Mouse (Mus musculus) limb, embryonic 12.5 days (tissue): ENCODE data around the gene Bahcc1. TPM values are rescaled to one million over a fixed set of nuclear protein-coding genes. Genes with fewer than 3 reads are reported as not detected.

Experiments
- ATAC-seq: fragments of 200-750 bp; cut with Nextera tagmentation; 2 replicates; pipeline ENCODE4 v1.8.0; 2017; ENCODE audit warnings: low read depth, moderate TSS enrichment; ENCODE audit not compliant: insufficient number of reproducible peaks, insufficient read depth, low FRiP score, low TSS enrichment
- H3K27ac ChIP-seq: fragments of 300-500 bp; sonication (generic); 2 replicates; pipeline ENCODE4 v1.5.1; 2016; ENCODE audit warnings: mild to moderate bottlenecking, moderate library complexity
- H3K27me3 ChIP-seq: fragments of 300-500 bp; sonication (generic); 2 replicates; pipeline ENCODE4 v1.6.1; 2016; ENCODE audit warnings: mild to moderate bottlenecking, moderate library complexity
- H3K36me3 ChIP-seq: fragments of 300-500 bp; sonication (generic); 2 replicates; pipeline ENCODE4 v1.6.1; 2016; ENCODE audit warnings: mild to moderate bottlenecking, moderate library complexity
- H3K4me1 ChIP-seq: fragments of 300-500 bp; sonication (generic); replicated peaks from 2 replicates; pipeline ENCODE4 v1.6.1; 2016
- H3K4me2 ChIP-seq: fragments of 300-500 bp; sonication (generic); 2 replicates; pipeline ENCODE4 v1.6.1; 2016; ENCODE audit warnings: mild to moderate bottlenecking, moderate library complexity
- H3K4me3 ChIP-seq: fragments of 300-500 bp; sonication (generic); replicated peaks from 2 replicates; pipeline ENCODE4 v1.5.1; 2016; ENCODE audit warnings: mild to moderate bottlenecking
- H3K9ac ChIP-seq: fragments of 300-500 bp; sonication (generic); replicated peaks from 2 replicates; pipeline ENCODE4 v1.6.1; 2016; ENCODE audit warnings: mild to moderate bottlenecking, moderate library complexity
- H3K9me3 ChIP-seq: fragments of 300-500 bp; sonication (generic); 2 replicates; pipeline ENCODE4 v1.6.1; 2016; ENCODE audit warnings: mild to moderate bottlenecking, moderate library complexity
- WGBS: fragments of 180-500 bp; shearing (Covaris S2); methylation state at CpG from one replicate; pipeline ENCODE4 v1.1.7; 2016; 5-methylcytosine and 5-hydroxymethylcytosine counted together
- polyA plus RNA-seq: library from polyadenylated mRNA; unstranded; fragments of >200 nt; fragmentation: Nextera tagmentation; extraction: Ambion mirVana; gene quantifications from 2 replicates; pipeline ENCODE4 v1.2.1, GENCODE M21; 2016

Gene Bahcc1
- 18.3 and 18.5 TPM in 2 replicates for polyA plus RNA-seq

DNA sequence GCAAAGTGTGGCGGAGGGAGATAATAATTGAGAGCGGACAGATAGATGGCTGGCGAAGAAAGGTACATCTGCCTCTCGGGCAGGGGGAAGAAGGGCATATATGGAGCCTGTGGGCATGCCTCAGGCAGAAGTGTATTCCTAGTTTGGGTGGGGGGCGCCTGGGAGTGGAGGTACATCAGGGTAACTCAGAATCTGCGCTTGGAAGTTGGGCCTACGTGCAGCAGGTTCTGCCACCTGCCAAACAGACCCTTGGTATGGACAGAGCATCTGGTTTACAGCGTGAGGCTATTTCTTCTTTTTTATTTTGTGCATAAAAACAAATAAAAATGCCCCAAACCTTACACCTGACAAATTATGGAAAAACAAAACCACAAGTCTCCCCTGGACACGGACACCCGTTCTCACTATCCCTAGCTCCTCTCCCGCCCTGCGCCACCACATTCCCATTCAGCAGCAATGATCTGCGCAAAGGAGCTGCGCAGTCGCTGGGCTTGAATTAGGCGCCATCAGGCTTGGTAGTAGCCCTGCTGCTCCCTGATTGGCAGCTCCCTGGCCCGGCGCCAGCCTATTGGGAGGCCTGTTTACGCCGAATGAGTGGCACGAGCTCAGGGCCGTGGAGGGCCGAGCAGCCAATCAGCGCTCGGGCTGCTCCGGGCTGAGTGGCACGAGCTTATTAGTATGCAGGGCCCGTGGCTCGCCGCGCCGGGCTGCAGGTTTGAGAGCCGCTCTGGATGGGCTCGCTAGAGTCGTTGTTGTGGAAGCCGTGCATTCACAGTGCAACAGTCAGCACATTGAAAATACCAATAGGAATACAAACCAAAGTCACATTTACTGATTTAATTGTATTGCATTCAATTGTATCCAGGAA is at the start of gene Bahcc1:
TSS of gene Bahcc1 (plus strand) at position 718 of the 868 bp plus-strand sequence.
- peaks cover 7% of the 10 kb centered on the region for H3K36me3 ChIP-seq
- H3K9ac ChIP-seq = peak within 1 kb of the TSS; percentile 100
- peak; percentile 90 for ATAC-seq
- H3K27me3 ChIP-seq = no peaks in the 10 kb centered on the region
- peak within 1 kb of the TSS; percentile 97 for H3K4me2 ChIP-seq
- H3K4me3 ChIP-seq = peak within 1 kb of the TSS; percentile 92
- WGBS = 3% methylated on average over 36 of the region's 36 CpGs
- H3K9me3 ChIP-seq = no peaks in the 10 kb centered on the region
- H3K4me1 ChIP-seq = peaks cover 34% of the 10 kb centered on the region
- H3K27ac ChIP-seq = peak within 1 kb of the TSS; percentile 95

DNA sequence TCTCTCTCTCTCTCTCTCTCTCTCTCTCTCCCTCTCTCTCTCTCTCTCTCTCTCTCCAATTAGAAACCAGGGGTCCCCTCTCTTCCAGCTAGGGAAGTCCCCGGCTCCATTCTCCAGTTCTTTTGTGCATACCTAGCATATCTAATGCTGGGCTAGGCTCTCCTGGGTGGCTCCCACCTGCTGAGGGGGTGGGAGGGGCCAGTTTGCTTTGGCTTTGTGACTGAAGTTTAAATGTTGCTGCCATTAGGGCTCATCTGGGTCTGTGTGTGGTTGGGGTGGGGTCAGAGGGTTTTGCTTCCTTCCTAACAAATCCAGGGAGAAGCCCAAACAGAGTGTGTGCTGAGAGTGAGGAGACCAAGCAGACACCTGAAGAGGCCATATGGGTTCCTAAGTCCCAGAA is 49.6 kb upstream of the Bahcc1 start:
- Histone ChIP-seq H3K36me3 (peaks cover 7% of the 10 kb centered on the region; the same call in 1 of the 2 replicates), H3K27ac (peak overlapping the region; percentile 98; the same call in 1 of the 2 replicates), H3K4me2 (no peak overlapping the region), H3K4me1 (peaks cover 54% of the 10 kb centered on the region), H3K9me3 (no peaks in the 10 kb centered on the region), H3K4me3 (no peak overlapping the region), H3K27me3 (no peaks in the 10 kb centered on the region), H3K9ac (no peak overlapping the region)
- WGBS = 36% methylated on average over 1 of the region's 1 CpGs
- no peak for ATAC-seq

DNA sequence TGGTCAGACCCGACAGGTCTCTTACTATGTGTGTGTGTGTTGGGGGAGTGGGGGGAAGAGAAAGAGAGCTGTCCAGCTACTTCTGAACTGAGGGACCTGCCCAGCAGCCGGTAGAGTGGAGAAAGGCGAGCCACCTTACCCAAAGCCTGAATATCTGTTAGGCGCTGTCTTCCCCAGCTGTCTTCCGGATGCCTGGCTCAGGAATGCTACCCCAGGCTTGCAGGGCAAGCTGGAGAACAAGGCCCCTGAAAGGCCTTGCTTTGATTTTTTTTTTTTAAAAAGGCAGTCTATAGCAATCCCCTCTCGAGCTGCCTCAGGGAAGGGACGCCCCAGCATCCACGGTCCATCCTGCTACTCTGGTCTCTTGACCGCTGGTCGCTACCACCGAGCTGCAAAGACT is 49.0 kb upstream of the Bahcc1 start:
- Histone ChIP-seq H3K4me1 (peaks cover 54% of the 10 kb centered on the region), H3K4me2 (peak overlapping the region; percentile 96), H3K36me3 (peaks cover 7% of the 10 kb centered on the region; the same call in 1 of the 2 replicates), H3K27me3 (no peaks in the 10 kb centered on the region), H3K4me3 (no peak overlapping the region), H3K27ac (peak overlapping the region; percentile 98), H3K9ac (peak overlapping the region; percentile 99), H3K9me3 (no peaks in the 10 kb centered on the region)
- WGBS = 28% methylated on average over 11 of the region's 11 CpGs
- no peak for ATAC-seq

GRCm38 (mm10) chr11:120184371-120185315 is 48.1 kb upstream of the Bahcc1 start:
- H3K36me3 ChIP-seq = peaks cover 7% of the 10 kb centered on the region; the same call in 1 of the 2 replicates
- H3K9ac ChIP-seq = peak overlapping the region; percentile 99
- H3K4me1 ChIP-seq = peaks cover 51% of the 10 kb centered on the region
- ATAC-seq = no peak
- peak overlapping the region; percentile 90 for H3K4me3 ChIP-seq
- WGBS = 6% methylated on average over 16 of the region's 16 CpGs
- peak overlapping the region; percentile 98 for H3K27ac ChIP-seq
- H3K9me3 ChIP-seq = no peaks in the 10 kb centered on the region
- no peaks in the 10 kb centered on the region for H3K27me3 ChIP-seq
- H3K4me2 ChIP-seq = peak overlapping the region; percentile 96

DNA sequence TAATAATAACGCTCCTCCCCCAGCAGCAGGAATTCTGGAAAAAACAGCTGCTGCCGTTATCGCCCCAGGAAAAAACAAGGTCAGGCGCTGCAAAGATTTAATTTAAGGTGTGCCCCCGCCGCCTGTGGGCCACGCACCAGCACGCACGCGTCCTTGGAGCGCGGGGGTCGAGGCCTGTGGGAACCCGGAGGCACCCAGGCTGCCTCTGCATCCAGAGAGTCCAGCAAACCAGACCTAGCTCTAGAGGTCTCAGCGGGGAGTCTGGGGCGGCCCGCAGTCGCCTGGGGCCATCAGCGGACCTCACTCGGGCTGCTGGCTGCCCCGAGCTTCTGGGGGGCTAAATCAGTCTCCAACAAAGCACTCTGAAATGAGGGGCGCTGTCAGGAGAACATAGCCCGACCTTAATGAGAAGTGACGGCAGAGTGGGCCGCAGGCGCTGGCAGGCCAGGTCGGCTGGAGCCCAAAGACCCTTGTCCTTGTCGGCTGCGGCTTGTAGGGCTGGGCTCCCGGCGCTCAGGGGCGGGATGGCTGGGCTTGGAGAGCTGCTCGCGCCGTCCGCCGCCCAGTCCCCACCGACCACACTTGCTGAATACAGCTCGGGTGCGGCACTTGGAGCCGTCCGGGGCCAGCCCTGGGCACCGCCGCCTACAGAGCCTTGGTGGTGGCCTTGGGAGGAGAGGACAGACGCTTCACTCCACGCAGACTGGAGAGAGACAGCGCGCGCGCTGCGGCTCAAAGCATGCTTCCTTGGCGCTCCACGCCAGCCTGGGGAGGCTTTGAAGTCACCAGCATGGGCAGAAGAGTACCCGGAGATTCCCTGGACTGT is 47.2 kb upstream of the Bahcc1 start:
- no peaks in the 10 kb centered on the region for H3K27me3 ChIP-seq
- peak overlapping the region; percentile 98 for H3K27ac ChIP-seq
- peaks cover 7% of the 10 kb centered on the region; the same call in 1 of the 2 replicates for H3K36me3 ChIP-seq
- H3K4me2 ChIP-seq = peak overlapping the region; percentile 96
- H3K9me3 ChIP-seq = no peaks in the 10 kb centered on the region
- peak overlapping the region; percentile 90 for H3K4me3 ChIP-seq
- WGBS = under 1% methylated on average over 54 of the region's 54 CpGs
- no peak for ATAC-seq
- H3K4me1 ChIP-seq = peaks cover 54% of the 10 kb centered on the region
- peak overlapping the region; percentile 99 for H3K9ac ChIP-seq

GRCm38 (mm10) chr11:120186145-120186740 is 46.5 kb upstream of the Bahcc1 start:
- 2% methylated on average over 18 of the region's 18 CpGs for WGBS
- peaks cover 61% of the 10 kb centered on the region for H3K4me1 ChIP-seq
- no peak for ATAC-seq
- H3K4me2 ChIP-seq = peak overlapping the region; percentile 96
- H3K9ac ChIP-seq = peak overlapping the region; percentile 99
- H3K9me3 ChIP-seq = no peaks in the 10 kb centered on the region
- H3K4me3 ChIP-seq = peak overlapping the region; percentile 90
- peak overlapping the region; percentile 98 for H3K27ac ChIP-seq
- no peaks in the 10 kb centered on the region for H3K27me3 ChIP-seq
- peaks cover 7% of the 10 kb centered on the region; the same call in 1 of the 2 replicates for H3K36me3 ChIP-seq

GRCm38 (mm10) chr11:120186821-120187235 is 45.9 kb upstream of the Bahcc1 start:
- Histone ChIP-seq H3K27ac (peak overlapping the region; percentile 98), H3K4me1 (peaks cover 66% of the 10 kb centered on the region), H3K4me3 (peak overlapping the region; percentile 90), H3K4me2 (peak overlapping the region; percentile 96), H3K36me3 (peaks cover 7% of the 10 kb centered on the region; the same call in 1 of the 2 replicates), H3K9me3 (no peaks in the 10 kb centered on the region), H3K9ac (peak overlapping the region; percentile 99), H3K27me3 (no peaks in the 10 kb centered on the region)
- WGBS = under 1% methylated on average over 20 of the region's 20 CpGs
- no peak for ATAC-seq

DNA sequence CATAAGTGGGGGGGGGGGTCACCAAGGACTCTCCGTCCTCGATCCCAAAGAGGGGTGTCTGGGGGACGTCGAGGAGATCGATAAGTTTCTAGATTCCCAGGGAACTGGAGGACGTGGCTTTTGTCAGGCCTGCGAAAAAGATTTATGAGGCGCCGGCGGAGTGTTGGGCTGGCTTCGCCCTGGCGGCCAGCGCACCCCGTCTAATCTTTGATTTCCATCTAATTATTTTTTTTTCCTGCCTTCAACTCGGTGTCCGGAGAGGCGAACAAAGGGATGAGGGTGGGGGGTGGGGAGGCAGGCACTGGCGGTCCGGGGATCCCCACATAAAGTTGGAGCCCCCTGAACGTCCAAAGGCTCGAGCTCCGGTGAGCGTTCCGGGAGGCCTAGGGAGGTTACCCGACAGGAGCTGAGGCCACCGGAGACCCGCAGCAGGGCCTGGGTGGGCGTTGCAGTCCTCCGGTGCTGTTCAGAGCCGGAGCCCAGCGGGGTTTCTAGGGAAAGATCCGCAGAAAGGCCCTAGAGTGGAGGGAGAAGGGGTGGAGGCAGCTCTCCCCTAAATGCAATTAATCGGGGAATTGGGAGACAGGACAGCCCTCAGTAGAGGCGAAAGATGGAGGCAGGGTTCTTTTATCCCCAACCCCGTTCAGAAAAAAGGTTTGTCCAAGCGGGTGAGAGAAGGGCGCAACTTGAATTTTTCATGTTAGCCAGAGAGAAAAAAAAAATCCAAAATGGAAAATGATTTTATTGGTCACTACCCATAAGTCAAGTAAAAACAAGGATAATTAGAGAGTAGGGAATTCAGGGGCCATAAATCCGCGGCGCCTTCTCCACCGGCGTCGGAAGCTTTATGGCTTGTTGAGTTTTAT is 45.3 kb upstream of the Bahcc1 start:
- Histone ChIP-seq H3K4me3 (peak overlapping the region; percentile 90), H3K4me2 (peak overlapping the region; percentile 96), H3K9ac (peak overlapping the region; percentile 99), H3K27me3 (no peaks in the 10 kb centered on the region), H3K36me3 (peaks cover 7% of the 10 kb centered on the region; the same call in 1 of the 2 replicates), H3K27ac (peak overlapping the region; percentile 98), H3K9me3 (no peaks in the 10 kb centered on the region), H3K4me1 (peaks cover 61% of the 10 kb centered on the region)
- ATAC-seq = no peak
- under 1% methylated on average over 43 of the region's 43 CpGs for WGBS

DNA sequence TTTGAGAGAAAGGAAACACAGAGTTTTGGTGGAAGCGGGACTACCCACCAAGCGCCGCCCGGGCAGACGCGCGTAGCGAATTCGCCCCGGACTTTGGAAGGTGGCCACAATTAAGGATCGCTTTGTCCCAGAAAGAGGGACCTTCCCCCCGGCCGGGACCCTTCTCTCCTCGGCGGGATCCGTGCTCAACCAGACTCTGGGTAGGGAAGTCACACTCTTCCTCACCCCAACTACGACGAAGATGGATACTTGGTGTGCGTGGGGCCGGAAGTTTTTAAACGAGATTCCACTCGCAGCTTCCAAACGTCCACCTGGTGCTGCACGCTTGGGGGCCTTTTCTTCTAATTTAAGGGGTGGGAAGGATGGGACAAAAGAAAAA is 44.7 kb upstream of the Bahcc1 start:
- Histone ChIP-seq H3K4me2 (peak overlapping the region; percentile 96), H3K9ac (peak overlapping the region; percentile 99), H3K27me3 (no peaks in the 10 kb centered on the region), H3K4me3 (peak overlapping the region; percentile 90), H3K4me1 (peaks cover 55% of the 10 kb centered on the region), H3K9me3 (no peaks in the 10 kb centered on the region), H3K36me3 (peaks cover 7% of the 10 kb centered on the region; the same call in 1 of the 2 replicates), H3K27ac (peak overlapping the region; percentile 98)
- no peak for ATAC-seq
- under 1% methylated on average over 24 of the region's 24 CpGs for WGBS
